In the genomic region with DNA sequence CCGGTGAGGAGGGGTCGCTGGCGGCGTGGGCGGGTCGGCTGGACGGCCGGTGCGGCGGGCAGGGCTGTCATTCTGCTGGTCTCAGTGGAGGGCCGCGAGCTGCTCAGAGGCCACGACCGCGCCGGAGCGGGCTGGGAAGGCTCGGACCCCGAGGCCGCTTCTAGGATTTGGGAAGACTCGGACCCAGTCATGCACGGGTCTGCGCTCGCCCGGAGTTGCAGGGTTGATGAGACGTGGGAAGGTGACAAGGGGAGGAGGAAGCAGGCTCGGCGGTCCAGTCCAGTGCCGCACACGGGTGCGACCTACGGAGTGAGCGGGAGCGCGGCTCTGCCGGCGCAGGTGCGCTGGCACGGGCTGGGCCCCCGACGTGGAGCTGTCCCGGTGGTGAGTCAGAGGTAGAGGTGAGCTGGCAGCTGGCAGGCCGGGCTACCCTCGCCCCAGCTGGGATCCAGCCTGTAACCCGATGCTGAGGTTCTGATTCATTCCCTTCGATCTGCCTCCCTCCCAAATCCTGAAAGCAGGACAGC, we compare ENCODE assay signal across 8 mouse cellular contexts. TPM values are rescaled to one million over a fixed set of nuclear protein-coding genes. Genes with fewer than 3 reads are reported as not detected.
A peak's percentile ranks its signal among the peaks of the same experiment; 100 is the strongest.
DNase-seq lines count a peak whose midpoint lies in the region; ATAC-seq lines count a peak whose summit lies in the region.

No protein-coding gene starts in this region.

- peak overlapping the region; percentile 98 for H3K4me2 ChIP-seq in embryonic facial prominence, embryonic 15.5 days (replicated peaks)
- peak overlapping the region; percentile 77 for H3K4me2 ChIP-seq in midbrain, embryonic 15.5 days

- H3K36me3 ChIP-seq in embryonic facial prominence, embryonic 15.5 days = no peaks in the 10 kb centered on the region
- no peaks in the 10 kb centered on the region for H3K36me3 ChIP-seq in midbrain, embryonic 15.5 days (replicated peaks)

- peak overlapping the region; percentile 68 for H3K9ac ChIP-seq in embryonic facial prominence, embryonic 15.5 days
- peak overlapping the region; percentile 81 for H3K9ac ChIP-seq in midbrain, embryonic 15.5 days

- WGBS in embryonic facial prominence, embryonic 15.5 days = under 1% methylated on average over 46 of the region's 46 CpGs
- 1% methylated on average over 46 of the region's 46 CpGs for WGBS in midbrain, embryonic 15.5 days

- H3K27ac ChIP-seq in embryonic facial prominence, embryonic 15.5 days (replicated peaks) = no peak overlapping the region; the same call in 1 of the 2 replicates
- H3K27ac ChIP-seq in midbrain, embryonic 15.5 days = peak overlapping the region; percentile 88

- H3K4me1 ChIP-seq in embryonic facial prominence, embryonic 15.5 days = peaks cover 18% of the 10 kb centered on the region
- peaks cover 21% of the 10 kb centered on the region for H3K4me1 ChIP-seq in midbrain, embryonic 15.5 days

- peak overlapping the region; percentile 71 for H3K4me3 ChIP-seq in embryonic facial prominence, embryonic 15.5 days (replicated peaks)
- peak overlapping the region; percentile 86 for H3K4me3 ChIP-seq in midbrain, embryonic 15.5 days

- DNase-seq in embryo, embryonic 10 days (ENCODE audit: low spot score) = peak; percentile 33
- no peak for DNase-seq in embryo, embryonic 9.5 days (ENCODE audit: extremely low spot score)
- DNase-seq in right cerebral cortex, postnatal 25 days = peak; percentile 32
- DNase-seq in right cerebral cortex, postnatal 10 days (ENCODE audit: low spot score in 2 of 2) = no peak
- DNase-seq in kidney, adult 8-10 months = peak; percentile 25 to 35

- no peaks in the 10 kb centered on the region for H3K9me3 ChIP-seq in embryonic facial prominence, embryonic 15.5 days (replicated peaks)
- H3K9me3 ChIP-seq in midbrain, embryonic 15.5 days = no peaks in the 10 kb centered on the region

- peak; percentile 43 for ATAC-seq in embryonic facial prominence, embryonic 15.5 days (ENCODE audit: insufficient number of reproducible peaks, low FRiP score, low TSS enrichment, low read depth)
- peak; percentile 72 for ATAC-seq in midbrain, embryonic 15.5 days (replicated peaks)
- ATAC-seq in erythroid progenitor cell, adult 5-6 weeks (replicated peaks; ENCODE audit: low FRiP score, poor library complexity, severe bottlenecking) = no peak

- H3K27me3 ChIP-seq in embryonic facial prominence, embryonic 15.5 days = peaks cover 25% of the 10 kb centered on the region
- peaks cover 6% of the 10 kb centered on the region; the same call in 1 of the 2 replicates for H3K27me3 ChIP-seq in midbrain, embryonic 15.5 days (replicated peaks)

RNA-seq across cellular contexts. Expression of a gene that starts 0.4 kb away (rescaled TPM):
- polyA plus RNA-seq in embryonic facial prominence, embryonic 15.5 days (2015; fragmentation: Nextera tagmentation; extraction: Ambion mirVana) = 8.5 and 8.7 TPM in 2 replicates
- 33.6 and 35.7 TPM in 2 replicates for polyA plus RNA-seq in midbrain, embryonic 15.5 days (2015; fragmentation: Nextera tagmentation; extraction: Ambion mirVana)
- 4.7 and 5.0 TPM in 2 replicates for total RNA-seq in erythroid progenitor cell, adult 5-6 weeks (2015; ENCODE audit: low replicate concordance)
- total RNA-seq in erythroid progenitor cell, adult 5-6 weeks (2017; ENCODE audit: low replicate concordance) = 1.9 and 7.3 TPM in 2 replicates

RNA-seq across cellular contexts. Expression of a gene that starts 13.1 kb away (rescaled TPM):
- 31.3 and 35.2 TPM in 2 replicates for polyA plus RNA-seq in embryonic facial prominence, embryonic 15.5 days (2015; fragmentation: Nextera tagmentation; extraction: Ambion mirVana)
- polyA plus RNA-seq in midbrain, embryonic 15.5 days (2015; fragmentation: Nextera tagmentation; extraction: Ambion mirVana) = 31.3 and 33.8 TPM in 2 replicates
- 6.8 and 8.0 TPM in 2 replicates for total RNA-seq in erythroid progenitor cell, adult 5-6 weeks (2015; ENCODE audit: low replicate concordance)
- 9.2 and 9.6 TPM in 2 replicates for total RNA-seq in erythroid progenitor cell, adult 5-6 weeks (2017; ENCODE audit: low replicate concordance)

Comparison
In these comparisons a context has a peak if more than half of its experiments do, and no peak if none do; other contexts are left out.
1. DNase-seq: peak in embryo, embryonic 10 days (single experiment), right cerebral cortex, postnatal 25 days (single experiment) and kidney, adult 8-10 months (2 of 2); none in embryo, embryonic 9.5 days (single experiment) and right cerebral cortex, postnatal 10 days (0 of 2).